Mouse (Mus musculus) telencephalon, adult 2 months (tissue): ENCODE measurements at regions not wholly inside any gene's neighbourhood (a gene's known extent, or its start where the extent isn't known, plus 50 kb on each side); places are given as distances from the start of the nearest gene placed in this dataset.
"Not testable (repeated sequence)": the region's sequence is repeated elsewhere in the genome, so short reads cannot be mapped to it uniquely, and the experiment has no call there.

Source experiments
- DNase-seq: peaks from one replicate; pipeline ENCODE4 v3.0.0-alpha.2; 2011; ENCODE audit warnings: low read depth, low spot score

GRCm38 (mm10) chr17:9066633-9067032 is 78.5 kb downstream of the 1700010I14Rik start:
- not testable (repeated sequence) for DNase-seq

DNA sequence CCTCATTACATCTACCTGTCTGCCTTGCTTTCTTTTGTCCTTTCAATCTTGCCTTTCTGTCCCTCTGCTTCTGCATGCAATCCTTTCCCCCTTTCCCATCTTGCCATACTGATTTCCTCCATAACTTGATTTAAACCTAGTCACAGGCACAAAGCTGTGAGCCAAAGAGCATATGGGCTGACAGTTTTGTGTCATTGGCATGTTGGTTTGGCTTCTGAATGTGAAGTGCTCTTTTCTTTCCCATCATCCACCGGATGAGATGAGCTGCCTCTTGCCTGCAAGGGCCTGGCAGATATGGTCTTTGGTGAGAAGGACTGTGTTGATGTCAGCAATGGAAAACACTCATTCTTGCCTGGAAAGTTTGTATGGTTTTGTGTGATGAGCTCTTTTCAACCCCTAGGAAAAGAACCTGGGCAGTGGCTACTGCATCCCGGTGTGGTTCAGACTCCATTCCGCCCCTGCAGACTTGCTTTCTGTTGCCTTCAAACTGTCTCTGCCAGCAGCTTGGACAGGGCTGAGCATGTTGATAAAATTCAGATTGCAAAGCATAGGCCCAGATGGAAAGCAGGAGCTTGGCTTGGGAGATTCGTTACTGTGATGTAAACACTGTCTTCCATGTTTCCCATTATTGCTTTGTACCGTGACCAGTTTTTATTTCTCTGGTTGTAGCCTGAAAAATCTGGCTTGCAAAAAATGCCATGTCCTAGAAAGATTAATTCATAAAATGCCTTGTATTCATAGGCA is 80.9 kb downstream of the 1700010I14Rik start:
- no peak for DNase-seq

GRCm38 (mm10) chr17:9083629-9084028 is 95.5 kb downstream of the 1700010I14Rik start:
- no peak for DNase-seq

GRCm38 (mm10) chr17:9127866-9128265 is 139.7 kb downstream of the 1700010I14Rik start:
- no peak for DNase-seq

DNA sequence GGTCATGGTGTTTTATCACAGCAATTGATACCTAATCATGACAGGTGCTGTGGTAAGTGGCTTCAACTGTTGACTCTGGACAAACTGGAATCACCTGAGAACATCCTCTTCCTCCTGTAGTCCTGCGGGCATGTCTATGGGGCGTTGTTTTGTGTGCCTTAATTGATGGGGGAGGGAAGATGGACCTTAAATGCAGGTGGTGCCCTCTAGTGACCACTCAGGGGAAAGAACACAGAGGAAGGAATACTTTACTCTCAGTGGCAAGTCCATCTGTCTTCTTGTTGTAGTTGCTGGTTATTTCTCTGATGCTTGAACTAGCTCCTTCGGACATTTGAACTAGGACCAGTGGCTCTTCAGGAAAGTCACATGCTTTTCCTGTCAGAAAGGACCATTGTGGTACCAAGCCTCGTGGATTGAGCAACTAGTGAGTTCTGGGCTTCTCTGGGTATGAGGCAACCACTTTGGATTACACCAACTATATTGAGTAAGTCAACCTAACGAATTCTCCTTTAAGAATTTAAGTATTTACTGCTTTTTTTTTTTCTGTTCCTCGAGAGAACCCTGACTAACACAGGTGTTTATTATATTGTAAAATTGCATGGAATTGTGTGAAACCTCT is 157.6 kb downstream of the 1700010I14Rik start:
- DNase-seq = no peak

DNA sequence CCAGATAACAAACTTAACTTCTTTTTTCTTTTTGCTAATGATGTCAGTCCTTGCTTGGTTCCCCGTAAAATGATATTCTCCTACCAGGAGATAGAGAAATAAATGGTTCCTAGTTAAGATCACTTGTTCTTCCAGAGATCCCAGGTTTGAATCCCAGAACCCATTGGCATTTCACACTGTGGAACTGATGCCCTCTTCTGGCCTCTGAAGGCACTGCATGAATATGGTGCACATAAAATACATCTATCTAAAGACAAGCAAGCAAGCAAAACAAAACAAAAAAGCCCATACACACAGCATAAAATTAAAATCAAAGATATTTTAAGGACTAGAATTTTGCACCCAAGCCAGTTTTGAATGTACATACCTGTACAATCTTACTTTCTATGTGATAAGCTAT is 162.5 kb downstream of the 1700010I14Rik start:
- no peak for DNase-seq

DNA sequence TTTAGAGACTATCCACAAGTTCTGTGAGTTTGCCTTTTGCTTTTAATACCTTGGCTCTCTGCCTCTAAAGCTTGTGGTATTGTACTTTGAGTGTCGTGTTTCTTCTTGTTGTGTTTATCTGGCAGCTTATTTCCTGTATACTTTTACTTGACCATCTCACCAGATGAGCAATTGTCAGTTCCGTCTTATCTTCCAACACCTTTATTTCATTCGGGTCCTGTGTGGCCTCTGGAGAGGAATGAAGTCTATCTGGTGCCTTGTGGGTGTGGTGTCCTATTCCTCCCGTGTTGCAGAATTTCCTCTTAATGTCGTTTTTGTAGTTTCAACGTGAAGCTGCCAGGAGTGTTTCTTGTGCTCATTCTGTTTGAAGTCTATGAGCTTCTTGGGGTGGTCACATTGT is 174.0 kb downstream of the 1700010I14Rik start:
- no peak for DNase-seq

DNA sequence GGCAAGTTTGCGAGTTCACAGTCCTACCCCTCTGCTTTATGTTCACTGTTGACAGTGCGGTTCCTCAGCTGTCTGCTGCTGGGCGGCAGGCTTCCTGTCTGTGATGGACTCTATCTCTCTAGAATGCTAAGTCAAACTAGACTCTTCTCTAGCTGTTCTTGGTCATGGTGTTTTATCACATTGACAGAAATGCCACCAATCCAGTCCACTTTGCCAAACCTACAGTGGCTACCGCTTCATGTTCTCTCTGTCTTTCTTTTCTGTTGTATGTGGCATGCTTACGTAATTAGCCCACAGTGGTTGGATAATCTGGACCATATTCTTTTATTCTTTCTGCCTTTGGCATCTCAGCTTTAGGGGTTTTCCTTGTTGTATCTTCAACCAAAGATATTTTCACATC is 174.5 kb downstream of the 1700010I14Rik start:
- no peak for DNase-seq

- no peak for DNase-seq
Measured at GRCm38 (mm10) chr17:9163285-9163684, 175.2 kb downstream of the 1700010I14Rik start.

DNA sequence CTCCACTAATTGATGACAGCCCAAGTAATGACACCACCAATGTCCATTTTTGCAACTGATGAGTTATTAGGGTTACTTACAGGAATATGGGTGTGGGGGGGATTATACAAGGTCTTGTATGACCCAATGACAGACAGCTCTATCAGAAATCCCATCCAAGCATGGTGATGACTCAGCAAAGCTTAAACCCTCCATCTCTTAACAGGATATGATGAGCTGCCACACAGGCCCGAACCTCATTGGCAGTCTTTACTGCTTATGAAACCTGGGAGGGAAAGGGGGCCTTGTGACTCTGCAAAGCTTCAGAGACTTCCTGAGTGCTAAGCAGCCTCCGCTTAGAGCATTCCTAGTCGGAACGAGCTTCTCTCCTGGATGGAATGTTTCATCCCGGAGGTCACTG is 176.4 kb downstream of the 1700010I14Rik start:
- no peak for DNase-seq

DNA sequence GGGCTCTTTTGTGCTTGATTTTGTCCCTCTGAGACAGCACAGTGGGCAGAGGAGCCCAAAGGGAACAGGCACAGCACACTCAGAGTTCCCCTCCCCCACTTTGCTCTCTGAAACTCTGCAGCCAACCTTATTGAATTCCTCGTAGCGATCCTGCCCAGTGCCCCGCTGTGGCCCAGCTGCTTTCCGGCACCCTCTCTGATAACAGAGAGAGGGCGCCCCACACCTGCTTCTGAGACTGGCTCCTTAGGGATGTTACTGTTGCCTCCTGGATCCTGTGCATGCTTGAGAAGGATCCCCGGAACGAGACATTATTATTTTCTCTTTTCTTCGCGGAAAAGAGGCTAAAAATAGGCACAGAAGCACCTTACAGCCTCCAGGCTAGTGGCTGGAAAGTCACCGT is 179.0 kb downstream of the 1700010I14Rik start:
- DNase-seq = peak; percentile 40

DNA sequence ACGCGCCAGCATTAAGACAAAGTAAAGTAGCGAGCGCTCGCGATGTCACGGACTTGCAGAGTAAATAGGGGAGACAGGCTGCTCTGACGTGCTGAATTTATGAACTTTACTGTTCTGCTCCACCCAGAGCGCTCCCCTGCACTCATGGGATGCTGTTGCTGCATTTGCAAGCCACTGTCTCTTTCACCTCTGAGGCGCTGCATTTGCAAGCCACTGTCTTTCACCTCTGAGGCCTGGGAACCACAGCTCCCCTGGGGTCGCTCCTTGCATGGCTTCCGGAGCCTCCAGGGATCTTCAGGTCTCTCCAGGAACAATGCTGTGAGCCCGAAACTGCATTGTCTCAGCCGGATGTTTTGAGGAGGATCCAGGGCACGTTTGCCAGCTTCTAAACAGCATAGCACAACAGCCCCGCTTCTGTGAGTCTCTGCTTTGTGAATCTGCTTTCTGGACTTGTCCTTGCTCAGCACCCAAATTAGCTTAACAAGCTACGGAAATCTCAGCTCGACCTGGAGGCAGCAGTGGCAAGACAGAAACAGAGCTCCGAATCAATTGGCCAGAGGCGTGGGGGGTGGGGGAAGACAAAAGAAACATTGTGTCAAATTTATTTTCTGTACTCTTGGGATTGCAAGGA is 179.6 kb downstream of the 1700010I14Rik start:
- no peak for DNase-seq

DNA sequence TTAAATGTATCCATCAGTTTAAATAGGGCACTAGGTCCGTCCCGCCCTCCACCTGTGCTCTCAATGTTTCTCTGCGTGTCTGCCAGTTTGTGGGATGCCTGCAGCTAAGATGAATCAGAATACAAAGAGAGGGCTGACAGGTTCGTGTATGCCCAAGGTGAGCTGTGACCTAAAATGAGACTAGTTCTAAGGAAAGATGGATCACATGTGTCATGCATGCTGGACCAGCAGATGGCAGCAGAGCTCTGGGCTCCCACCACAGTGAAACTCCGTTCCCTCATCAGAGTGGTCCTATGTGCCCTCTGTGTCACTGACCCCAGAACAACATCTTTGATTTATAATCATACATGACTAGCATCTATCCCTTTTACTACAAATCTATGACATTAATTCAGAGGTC is 180.3 kb downstream of the 1700010I14Rik start:
- DNase-seq = no peak

GRCm38 (mm10) chr17:9169371-9169770 is 181.2 kb downstream of the 1700010I14Rik start:
- peak; percentile 54 for DNase-seq

DNA sequence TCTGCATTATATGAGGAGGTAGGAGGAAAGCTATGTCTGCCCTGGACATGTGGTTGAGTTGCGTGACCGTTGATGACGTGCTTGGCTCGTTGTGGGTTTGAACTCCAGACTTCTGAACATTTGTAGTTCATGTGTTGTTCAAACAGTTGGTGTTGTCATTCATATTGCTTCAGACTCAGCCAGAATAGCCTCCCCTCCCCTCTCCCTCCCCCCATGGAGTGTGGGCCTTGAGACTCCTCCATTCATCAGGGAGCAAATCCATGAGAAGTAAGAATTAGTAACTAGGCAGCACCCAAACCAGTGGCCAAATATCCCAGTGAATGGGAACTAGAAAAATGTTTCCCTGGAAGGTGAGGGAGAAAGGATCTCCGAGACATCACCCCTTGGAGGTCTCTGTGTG is 209.0 kb downstream of the 1700010I14Rik start:
- no peak for DNase-seq

- DNase-seq = no peak
Measured at GRCm38 (mm10) chr17:9200386-9200785, 212.3 kb downstream of the 1700010I14Rik start.

DNA sequence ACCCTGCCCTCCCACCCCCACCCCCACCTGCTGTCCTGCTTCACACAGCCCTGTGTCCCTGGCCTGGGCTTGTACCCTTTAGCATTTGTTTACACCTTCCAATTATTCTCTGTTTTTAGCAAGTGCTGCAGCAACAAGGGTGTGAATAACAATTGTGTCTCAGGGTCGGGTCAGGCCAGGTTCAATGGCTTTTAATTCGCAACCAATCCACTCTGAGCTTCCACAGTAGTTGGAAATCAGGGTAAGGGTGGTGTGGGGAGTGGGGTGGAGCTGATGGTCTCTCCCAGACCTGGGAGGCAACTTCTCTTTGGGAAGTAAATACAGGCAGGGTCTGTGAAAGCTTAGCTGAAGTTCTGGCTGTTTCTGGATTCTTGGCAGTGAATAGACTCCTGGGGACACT is 214.4 kb downstream of the 1700010I14Rik start:
- no peak for DNase-seq

DNA sequence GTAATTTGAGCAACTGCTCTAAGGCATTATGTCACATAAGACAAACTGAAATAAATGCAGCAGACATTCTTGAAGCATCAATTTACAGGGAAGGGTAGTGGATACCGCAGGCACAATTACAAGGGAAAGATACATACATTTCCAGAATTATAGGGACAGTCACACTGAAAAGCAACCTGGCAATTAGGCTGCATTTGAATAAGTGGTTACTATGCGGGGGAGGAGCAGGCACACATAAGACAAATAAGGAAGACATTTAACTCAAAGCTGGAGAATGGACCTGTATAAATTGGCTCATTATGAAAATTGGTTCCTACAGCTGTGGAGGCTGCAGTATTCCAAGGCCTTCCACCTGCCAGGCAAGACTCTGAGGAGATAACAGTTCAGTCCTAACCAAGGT is 211.2 kb upstream of the Gm17728 start:
- DNase-seq = no peak

DNA sequence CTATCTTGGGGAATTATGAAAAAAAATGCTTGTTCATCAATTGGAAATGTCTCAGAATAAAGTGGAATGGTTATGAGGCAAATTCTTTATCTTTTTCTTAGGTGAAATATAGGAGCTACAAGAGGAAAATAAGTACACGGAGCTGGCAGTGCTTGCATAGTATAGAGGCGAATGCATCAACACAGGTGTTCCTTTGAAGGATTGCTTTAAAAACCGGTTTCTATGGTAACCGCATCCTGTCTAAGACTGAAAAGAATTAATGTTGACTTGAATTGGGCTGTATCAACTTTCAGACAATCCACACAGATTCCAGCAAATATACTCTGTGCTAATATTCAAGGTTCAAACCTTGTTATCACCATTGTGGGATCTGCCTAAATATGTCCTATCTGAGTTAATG is 198.8 kb upstream of the Gm17728 start:
- no peak for DNase-seq

DNA sequence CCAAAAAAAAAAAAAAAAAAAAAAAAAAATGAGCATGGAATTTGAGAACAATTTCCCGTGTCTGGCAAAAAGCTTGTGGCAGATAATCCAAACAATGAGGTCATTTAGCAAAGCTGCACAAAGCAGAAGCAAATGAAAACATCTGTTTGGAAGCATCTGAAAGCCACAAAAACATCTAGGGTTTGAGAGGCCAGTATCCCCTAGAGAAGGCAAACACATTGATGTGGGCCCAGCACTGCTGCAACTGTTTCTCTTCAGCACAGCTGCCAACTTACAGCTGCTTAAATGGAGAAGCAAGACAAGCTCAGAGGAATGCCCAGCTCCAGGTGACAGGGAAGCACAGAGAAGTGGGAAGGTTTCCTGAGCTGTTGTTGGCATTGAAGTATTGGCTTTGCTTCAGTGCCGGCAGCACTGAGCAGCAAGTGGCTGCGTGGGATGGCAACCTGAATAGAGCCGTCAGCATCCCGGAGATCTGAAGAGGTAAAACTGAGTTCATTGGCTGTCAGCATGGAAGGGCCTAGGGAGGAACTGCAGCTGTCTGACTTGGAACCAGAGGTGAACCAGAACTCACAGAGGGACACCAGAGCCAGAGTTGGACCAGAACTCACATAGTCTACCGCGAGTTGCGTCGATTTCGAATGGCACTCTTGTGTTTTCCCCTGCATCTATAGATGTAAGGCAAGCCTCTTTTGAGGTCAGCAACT is 193.8 kb upstream of the Gm17728 start:
- peak; percentile 55 for DNase-seq

DNA sequence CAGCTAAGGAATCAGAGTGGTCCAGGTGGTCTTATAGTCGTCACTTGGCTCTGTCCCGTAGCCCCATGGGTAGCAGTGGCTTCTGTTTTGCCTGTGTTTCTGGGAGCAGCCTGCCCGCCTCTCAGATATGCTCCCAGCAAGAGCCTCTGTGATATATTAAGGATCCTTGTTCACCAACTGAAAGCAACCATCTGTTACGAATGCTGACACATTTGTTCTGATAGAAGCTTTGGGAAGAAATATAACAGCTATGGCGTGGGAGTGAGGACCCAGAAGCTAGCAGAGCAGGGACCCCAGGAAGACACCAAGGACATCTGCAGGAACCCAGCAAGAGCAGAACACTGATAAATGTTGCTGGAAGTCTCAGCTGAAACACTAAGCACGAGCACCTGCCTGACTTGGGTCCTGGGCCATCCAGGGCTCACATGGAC is 186.7 kb upstream of the Gm17728 start:
- DNase-seq = peak; percentile 84

- DNase-seq = peak; percentile 26
Measured at GRCm38 (mm10) chr17:9258646-9259170, 163.2 kb upstream of the Gm17728 start.
